Mouse (Mus musculus): ENCODE results near the gene Alk.
"Not testable (repeated sequence)": the region's sequence is repeated elsewhere in the genome, so short reads cannot be mapped to it uniquely, and the experiment has no call there.

DNA sequence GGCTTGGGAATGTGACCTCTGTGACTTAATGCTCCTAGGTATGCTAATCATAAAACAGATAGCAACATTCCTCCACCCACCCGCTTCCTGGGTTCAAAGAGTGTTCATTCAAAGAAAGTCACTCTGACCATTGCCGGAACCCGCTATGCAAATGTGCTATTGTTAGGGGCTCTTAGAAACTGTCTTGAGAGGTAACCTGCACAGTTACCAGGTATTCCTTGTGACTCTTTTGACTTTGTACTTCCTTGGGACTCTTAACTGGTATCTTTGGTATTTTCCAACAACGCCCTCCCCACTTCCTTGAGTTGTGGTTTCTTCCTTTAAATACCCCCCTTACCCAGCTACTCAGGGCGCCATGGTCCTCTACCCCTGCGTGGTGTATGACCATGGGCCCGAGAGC is 125.2 kb downstream of the Alk start:
- TF ChIP-seq POLR2A (IDR thresholded peaks at IDR 0.05; ENCODE audit: low read depth, low read length); CTCF (IDR thresholded peaks at IDR 0.05; ENCODE audit: extremely low read depth, insufficient read depth, insufficient read length, insufficient replicate concordance): not testable (repeated sequence)
